Mouse (Mus musculus): Measurements from ENCODE around the gene Uqcrc1. TPM values are rescaled to one million over a fixed set of nuclear protein-coding genes. Genes with fewer than 3 reads are reported as not detected.

Uqcrc1 gene
- polyA plus RNA-seq, 1 experiment from 2014 or later: 439 TPM

DNA sequence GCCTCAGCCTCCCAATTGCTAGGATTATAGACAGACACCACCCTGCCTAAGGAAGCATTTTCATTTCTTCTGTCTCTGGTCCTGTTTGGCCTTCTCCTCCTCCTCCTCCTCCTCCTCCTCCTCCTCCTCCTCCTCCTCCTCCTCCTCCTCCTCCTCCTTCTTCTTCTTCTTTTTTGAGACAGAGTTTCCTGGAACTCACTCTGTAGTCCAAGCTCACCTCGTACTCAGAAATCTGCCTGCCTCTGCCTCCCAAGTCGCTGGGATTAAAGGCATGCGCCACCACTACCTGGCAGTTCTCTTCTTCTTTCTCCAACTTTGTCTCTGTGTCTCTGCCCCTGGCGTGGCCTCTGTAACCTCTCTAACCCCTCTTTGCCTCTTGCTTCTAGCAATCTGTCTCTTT, 49.3 kb downstream of the Uqcrc1 start, which contains the start of gene Ucn2:
Gene Ucn2, plus strand, starts transcription at position 301 of the 400 bp plus-strand sequence.
- Histone ChIP-seq H3K4me3 (replicated peaks) (no peak within 1 kb of the TSS), H3K9me3 (no peaks in the 10 kb centered on the region), H3K27me3 (no peaks in the 10 kb centered on the region), H3K36me3 (no peaks in the 10 kb centered on the region), H3K9ac (replicated peaks) (no peak within 1 kb of the TSS), H3K4me2 (no peak within 1 kb of the TSS), H3K4me1 (replicated peaks) (peaks cover 23% of the 10 kb centered on the region), H3K27ac (no peak within 1 kb of the TSS)
- 90% methylated on average over 3 of the region's 4 CpGs for WGBS
- no peak for ATAC-seq (ENCODE audit: insufficient number of reproducible peaks, insufficient read depth, low FRiP score, low TSS enrichment, low read depth)

DNA sequence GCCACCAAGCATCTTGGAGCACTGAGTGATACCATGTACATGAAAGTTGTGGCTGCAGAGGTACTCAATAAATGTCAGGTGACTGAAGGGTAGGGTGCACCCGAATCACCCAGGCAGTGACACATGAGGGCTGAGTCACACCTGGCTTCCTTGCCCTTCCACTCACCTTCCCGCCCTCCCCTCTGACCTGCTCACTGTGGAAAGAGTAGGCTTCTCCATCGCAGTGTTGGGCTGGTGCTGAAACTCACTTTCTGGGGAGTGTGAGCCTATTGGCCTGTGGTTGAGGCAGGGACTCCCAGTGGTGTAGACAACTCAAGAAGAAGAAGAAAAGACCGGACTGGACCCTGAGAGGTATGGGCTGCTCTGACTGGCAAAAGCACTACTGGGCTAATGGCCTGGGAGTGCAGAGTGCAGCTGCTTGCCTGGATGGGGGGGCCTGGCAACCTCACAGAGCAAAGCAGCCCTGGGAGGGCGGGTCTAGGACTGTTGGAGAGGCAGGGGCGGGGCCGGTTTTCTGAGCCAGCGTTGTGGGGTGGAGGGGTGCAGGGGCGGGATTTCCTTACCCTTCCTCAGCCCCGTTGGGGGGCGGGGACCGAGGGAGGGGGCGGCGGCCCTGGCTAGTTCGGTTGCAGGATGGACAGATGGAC, 51.4 kb downstream of the Uqcrc1 start:
- Histone ChIP-seq H3K9ac (replicated peaks) (no peak overlapping the region), H3K4me2 (peak overlapping the region; percentile 50), H3K27me3 (no peaks in the 10 kb centered on the region), H3K36me3 (no peaks in the 10 kb centered on the region), H3K27ac (no peak overlapping the region), H3K4me3 (replicated peaks) (peak overlapping the region; percentile 24; the same call in 1 of the 2 replicates), H3K9me3 (no peaks in the 10 kb centered on the region), H3K4me1 (replicated peaks) (peaks cover 35% of the 10 kb centered on the region)
- ATAC-seq (ENCODE audit: insufficient number of reproducible peaks, insufficient read depth, low FRiP score, low TSS enrichment, low read depth): no peak
- 21% methylated on average over 15 of the region's 15 CpGs for WGBS

DNA sequence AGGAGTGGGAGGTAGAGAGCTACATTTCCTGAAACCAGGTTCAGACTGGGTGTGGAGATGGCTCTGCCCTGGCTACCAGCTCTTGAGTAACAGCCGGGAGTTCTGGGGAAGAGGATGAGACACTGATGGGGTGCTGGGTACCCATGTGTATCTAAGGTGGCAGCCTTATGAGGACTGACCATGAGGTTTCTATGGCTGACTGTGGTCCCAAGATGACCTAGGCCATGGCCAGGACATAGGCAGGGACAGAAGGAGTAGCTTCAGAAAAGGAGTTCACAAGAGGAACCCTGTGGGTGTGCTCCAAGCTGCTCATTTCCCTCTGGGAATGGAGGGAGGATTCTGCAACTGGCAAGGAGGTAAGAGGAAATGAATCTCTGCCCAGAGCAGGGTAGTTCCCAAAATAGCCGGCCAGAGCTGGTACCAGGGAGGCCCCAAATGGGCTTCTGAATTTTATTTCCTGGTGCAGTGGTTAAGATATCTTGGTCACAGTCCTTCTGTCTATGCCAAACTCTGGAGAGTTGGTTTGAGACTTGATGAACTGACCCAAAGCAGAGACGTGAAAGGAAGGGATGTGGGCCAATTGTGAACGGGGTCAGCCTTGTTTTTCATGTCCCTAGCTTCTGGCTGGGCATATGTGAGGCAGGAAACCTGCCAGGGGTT, 53.5 kb downstream of the Uqcrc1 start:
- H3K27ac ChIP-seq: peak overlapping the region; percentile 92
- H3K27me3 ChIP-seq: no peaks in the 10 kb centered on the region
- H3K4me3 ChIP-seq (replicated peaks): no peak overlapping the region
- no peak for ATAC-seq (ENCODE audit: insufficient number of reproducible peaks, insufficient read depth, low FRiP score, low TSS enrichment, low read depth)
- no peak overlapping the region for H3K9ac ChIP-seq (replicated peaks)
- H3K4me1 ChIP-seq (replicated peaks): peaks cover 37% of the 10 kb centered on the region
- no peaks in the 10 kb centered on the region for H3K36me3 ChIP-seq
- H3K9me3 ChIP-seq: no peaks in the 10 kb centered on the region
- H3K4me2 ChIP-seq: no peak overlapping the region
- 67% methylated on average over 4 of the region's 4 CpGs for WGBS

DNA sequence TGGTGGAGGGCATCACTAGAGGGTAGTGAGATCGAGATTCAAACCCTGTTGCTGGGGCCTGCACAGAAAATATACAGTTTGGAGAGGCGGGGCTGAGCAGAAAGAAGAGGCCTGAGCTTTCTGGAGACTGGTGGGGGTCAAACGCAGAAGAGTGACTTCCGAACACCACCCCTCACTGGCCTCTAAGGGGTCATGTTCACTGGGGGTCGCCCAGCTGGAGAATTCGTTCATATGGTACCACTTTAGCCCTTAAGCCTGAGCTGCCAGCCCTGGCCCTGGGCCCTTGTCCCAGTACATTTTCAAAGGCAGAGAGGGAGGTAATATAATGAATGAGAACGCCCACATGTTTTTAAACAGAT, 54.0 kb downstream of the Uqcrc1 start:
- Histone ChIP-seq H3K27me3 (no peaks in the 10 kb centered on the region), H3K36me3 (no peaks in the 10 kb centered on the region), H3K4me1 (replicated peaks) (peaks cover 42% of the 10 kb centered on the region), H3K27ac (peak overlapping the region; percentile 92), H3K4me2 (peak overlapping the region; percentile 83; the same call in 1 of the 2 replicates), H3K9ac (replicated peaks) (no peak overlapping the region), H3K4me3 (replicated peaks) (no peak overlapping the region), H3K9me3 (no peaks in the 10 kb centered on the region)
- 24% methylated on average over 7 of the region's 7 CpGs for WGBS
- ATAC-seq (ENCODE audit: insufficient number of reproducible peaks, insufficient read depth, low FRiP score, low TSS enrichment, low read depth): no peak

DNA sequence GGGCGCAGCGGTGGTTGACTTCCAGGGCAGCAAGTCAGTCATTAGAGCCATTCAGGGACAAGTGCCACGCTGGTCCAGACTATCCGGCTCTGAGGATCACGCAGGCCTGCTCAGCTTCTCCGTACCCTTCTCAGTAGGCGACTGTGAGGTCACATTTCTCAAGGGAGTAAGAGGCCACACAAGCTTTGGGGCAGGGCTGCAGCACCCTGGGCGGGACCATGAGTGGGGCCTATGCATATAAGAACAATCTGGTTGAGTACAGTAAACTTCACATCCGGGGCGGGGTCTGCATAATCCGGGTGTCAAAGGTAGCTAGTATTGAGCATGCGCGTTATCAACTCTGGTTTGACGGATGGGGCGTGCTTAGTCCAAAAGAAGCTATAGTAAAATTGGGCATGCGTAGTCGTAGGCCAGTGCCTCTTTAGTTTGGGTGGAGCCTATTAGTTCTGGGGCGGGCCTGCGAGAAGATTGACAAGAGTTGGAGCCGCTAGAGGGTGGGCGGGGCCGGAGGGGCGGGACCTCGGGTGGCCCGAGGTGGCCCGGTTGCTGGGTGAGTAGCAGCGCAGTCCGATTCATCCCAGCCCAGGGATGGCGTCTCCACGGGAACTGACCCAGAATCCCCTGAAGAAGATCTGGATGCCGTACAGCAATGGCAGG, 55.1 kb downstream of the Uqcrc1 start, which contains the start of gene Pfkfb4:
Gene Pfkfb4, plus strand, starts transcription at position 351 of the 657 bp plus-strand sequence.
- Histone ChIP-seq H3K36me3 (no peaks in the 10 kb centered on the region), H3K27me3 (no peaks in the 10 kb centered on the region), H3K9ac (replicated peaks) (peak within 1 kb of the TSS; percentile 57), H3K4me1 (replicated peaks) (peaks cover 50% of the 10 kb centered on the region), H3K4me2 (peak within 1 kb of the TSS; percentile 83), H3K27ac (peak within 1 kb of the TSS; percentile 92), H3K4me3 (replicated peaks) (peak within 1 kb of the TSS; percentile 49), H3K9me3 (no peaks in the 10 kb centered on the region)
- peak; percentile 93 for ATAC-seq (ENCODE audit: insufficient number of reproducible peaks, insufficient read depth, low FRiP score, low TSS enrichment, low read depth)
- WGBS: 1% methylated on average over 31 of the region's 31 CpGs

DNA sequence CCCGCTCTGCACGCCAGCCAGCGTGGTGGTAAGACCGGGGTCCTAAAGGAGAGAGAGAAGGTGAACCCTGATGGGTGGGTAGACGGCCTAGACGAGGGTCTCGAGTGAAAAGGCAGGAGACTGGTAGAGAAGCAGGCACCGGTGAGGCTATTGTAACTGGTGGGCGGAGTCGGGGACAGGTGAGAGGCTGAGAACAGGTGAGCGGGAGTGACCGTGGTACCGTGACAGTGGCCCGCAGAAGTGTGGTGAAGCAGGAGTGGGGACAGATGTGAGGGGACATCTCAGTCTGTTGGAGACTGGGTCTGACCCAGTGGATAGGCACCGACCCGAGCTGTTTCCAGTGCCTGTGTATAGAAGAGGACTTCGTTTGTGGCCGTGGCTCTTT, 55.6 kb downstream of the Uqcrc1 start:
- Histone ChIP-seq H3K4me1 (replicated peaks) (peaks cover 50% of the 10 kb centered on the region), H3K4me2 (peak overlapping the region; percentile 83), H3K9ac (replicated peaks) (peak overlapping the region; percentile 57), H3K27me3 (no peaks in the 10 kb centered on the region), H3K27ac (peak overlapping the region; percentile 31), H3K4me3 (replicated peaks) (peak overlapping the region; percentile 49), H3K9me3 (no peaks in the 10 kb centered on the region), H3K36me3 (no peaks in the 10 kb centered on the region)
- peak; percentile 41; the same call in 1 of the 2 replicates for ATAC-seq (ENCODE audit: insufficient number of reproducible peaks, insufficient read depth, low FRiP score, low TSS enrichment, low read depth)
- WGBS: 11% methylated on average over 18 of the region's 18 CpGs

DNA sequence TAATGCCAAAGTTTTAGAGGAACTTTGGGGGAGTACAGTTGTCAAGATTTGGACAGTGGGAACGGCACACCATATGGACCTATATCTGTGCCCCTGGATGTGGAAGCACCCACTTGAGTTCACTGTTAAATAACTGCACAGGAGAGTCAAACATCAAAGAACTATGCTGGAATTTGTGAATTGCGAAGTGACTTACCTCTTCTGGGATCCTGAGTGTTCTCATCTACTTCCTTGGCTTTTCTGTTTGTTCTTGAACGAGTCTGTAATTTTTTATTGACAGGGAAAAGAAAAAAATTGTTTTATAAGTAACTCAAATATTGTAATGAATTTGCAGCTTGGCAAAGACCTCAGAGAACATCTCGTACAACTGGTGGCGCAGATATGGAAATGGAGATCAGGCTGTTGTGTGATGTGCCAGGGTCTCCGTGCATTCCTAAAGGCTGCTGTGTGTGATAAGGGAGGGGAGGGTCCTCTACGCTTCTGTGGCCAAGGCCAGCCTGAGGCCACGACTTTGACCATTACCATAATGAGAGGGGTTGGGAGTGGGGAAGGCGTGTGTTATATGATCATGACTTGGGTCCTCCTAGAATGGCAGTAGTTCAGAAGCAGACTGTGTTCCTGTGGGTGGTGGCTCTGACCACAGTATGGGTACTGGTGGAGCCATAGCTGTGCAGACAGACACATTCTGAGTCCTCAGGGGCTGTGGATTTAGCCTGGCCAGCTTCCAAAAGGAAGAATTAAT, 56.4 kb downstream of the Uqcrc1 start:
- no peak overlapping the region for H3K27ac ChIP-seq
- H3K4me3 ChIP-seq (replicated peaks): peak overlapping the region; percentile 49
- no peaks in the 10 kb centered on the region for H3K27me3 ChIP-seq
- no peaks in the 10 kb centered on the region for H3K9me3 ChIP-seq
- H3K4me2 ChIP-seq: peak overlapping the region; percentile 83
- H3K9ac ChIP-seq (replicated peaks): no peak overlapping the region
- no peak for ATAC-seq (ENCODE audit: insufficient number of reproducible peaks, insufficient read depth, low FRiP score, low TSS enrichment, low read depth)
- no peaks in the 10 kb centered on the region for H3K36me3 ChIP-seq
- 86% methylated on average over 9 of the region's 9 CpGs for WGBS
- H3K4me1 ChIP-seq (replicated peaks): peaks cover 43% of the 10 kb centered on the region

DNA sequence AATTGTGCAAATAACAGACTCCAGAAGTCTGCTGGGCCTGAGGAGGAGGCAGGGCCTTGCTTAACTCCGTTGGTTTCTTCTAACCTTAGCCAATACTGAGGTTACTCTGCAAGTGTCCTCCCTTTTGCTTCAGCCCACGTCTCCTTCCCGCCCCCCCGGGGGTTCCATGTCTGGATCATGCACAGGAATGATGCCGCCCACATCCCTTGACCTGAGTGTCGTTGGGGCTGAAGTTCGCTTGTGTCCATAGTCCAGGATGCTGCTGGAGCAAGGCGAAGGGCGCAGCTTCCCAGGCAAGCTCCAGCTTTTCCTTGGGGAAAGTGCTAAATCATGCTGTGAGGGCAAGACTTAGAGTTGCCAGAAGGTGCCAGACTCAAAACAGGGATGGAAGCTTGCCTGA, 60.0 kb downstream of the Uqcrc1 start:
- ATAC-seq (ENCODE audit: insufficient number of reproducible peaks, insufficient read depth, low FRiP score, low TSS enrichment, low read depth): no peak
- Histone ChIP-seq H3K9me3 (no peaks in the 10 kb centered on the region), H3K27me3 (no peaks in the 10 kb centered on the region), H3K4me2 (no peak overlapping the region), H3K9ac (replicated peaks) (no peak overlapping the region; the same call in 1 of the 2 replicates), H3K4me1 (replicated peaks) (peaks cover 21% of the 10 kb centered on the region), H3K4me3 (replicated peaks) (no peak overlapping the region), H3K27ac (no peak overlapping the region), H3K36me3 (no peaks in the 10 kb centered on the region)
- 79% methylated on average over 9 of the region's 9 CpGs for WGBS

DNA sequence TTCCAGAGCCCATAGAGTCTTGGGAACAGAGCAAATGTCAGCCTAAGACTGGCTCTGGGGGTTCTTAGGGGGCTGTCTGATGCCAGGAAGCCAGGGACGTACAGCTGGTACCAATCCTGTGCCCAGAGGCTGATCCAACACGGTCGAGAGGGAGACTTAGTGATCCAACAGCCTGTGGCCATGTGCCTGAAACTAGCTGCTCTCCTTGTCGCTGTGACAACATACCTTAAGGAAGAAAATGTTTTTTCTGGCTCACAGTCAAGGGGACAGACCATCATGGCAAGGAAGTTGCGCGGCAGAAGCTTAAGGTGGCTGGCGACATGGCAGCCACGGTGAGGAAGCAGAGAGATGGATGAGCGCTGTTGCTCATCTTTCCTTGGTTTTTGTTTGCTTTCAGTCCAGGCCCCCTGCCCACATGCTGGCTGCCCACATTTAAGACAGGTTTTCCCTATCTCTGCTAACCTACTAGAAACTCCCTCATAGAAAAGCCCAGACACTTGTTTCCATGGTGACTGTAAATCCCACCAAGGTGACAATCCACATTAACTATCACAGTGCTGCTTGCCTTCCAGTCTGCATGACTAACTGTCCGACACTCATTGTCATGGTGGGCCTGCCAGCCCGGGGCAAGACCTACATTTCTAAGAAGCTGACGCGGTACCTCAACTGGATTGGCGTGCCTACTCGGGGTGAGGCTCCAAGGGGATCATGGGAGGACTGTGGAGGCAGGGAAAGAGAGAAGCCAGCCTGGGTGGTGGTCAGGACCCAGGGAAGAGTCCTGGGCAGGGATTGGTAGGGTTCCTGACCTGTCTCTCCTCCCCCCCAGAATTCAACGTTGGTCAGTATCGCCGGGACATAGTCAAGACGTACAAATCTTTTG, 62.1 kb downstream of the Uqcrc1 start:
- Histone ChIP-seq H3K4me3 (replicated peaks) (no peak overlapping the region), H3K4me1 (replicated peaks) (peaks cover 15% of the 10 kb centered on the region; the same call in 1 of the 2 replicates), H3K27me3 (no peaks in the 10 kb centered on the region), H3K9me3 (no peaks in the 10 kb centered on the region), H3K9ac (replicated peaks) (peak overlapping the region; percentile 13; the same call in 1 of the 2 replicates), H3K36me3 (peaks cover 6% of the 10 kb centered on the region; the same call in 1 of the 2 replicates), H3K27ac (no peak overlapping the region), H3K4me2 (no peak overlapping the region)
- WGBS: 85% methylated on average over 19 of the region's 19 CpGs
- ATAC-seq (ENCODE audit: insufficient number of reproducible peaks, insufficient read depth, low FRiP score, low TSS enrichment, low read depth): no peak

DNA sequence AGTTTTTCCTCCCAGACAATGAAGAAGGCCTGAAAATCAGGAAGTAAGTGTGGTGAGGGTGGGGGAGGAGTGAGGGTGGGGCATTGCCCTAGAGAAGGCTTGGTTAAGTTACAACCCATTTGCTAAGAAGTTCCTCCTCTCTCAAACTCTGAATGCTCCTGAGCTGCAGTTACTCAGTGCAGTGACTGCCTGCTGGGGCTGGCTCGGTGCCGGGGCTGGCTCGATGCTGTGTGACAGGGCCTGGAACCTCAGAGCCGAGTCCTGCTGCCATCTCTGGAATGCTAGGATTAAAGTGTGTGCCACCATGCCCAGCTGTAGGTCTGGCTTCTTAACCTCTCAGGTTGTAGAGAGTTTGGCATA, 62.7 kb downstream of the Uqcrc1 start:
- no peak for ATAC-seq (ENCODE audit: insufficient number of reproducible peaks, insufficient read depth, low FRiP score, low TSS enrichment, low read depth)
- 88% methylated on average over 4 of the region's 4 CpGs for WGBS
- no peak overlapping the region for H3K4me3 ChIP-seq (replicated peaks)
- H3K9me3 ChIP-seq: no peaks in the 10 kb centered on the region
- no peak overlapping the region for H3K27ac ChIP-seq
- H3K36me3 ChIP-seq: peaks cover 6% of the 10 kb centered on the region; the same call in 1 of the 2 replicates
- no peaks in the 10 kb centered on the region for H3K27me3 ChIP-seq
- H3K4me1 ChIP-seq (replicated peaks): peaks cover 15% of the 10 kb centered on the region; the same call in 1 of the 2 replicates
- H3K9ac ChIP-seq (replicated peaks): no peak overlapping the region
- no peak overlapping the region for H3K4me2 ChIP-seq
